Mouse (Mus musculus): ENCODE measurements around the gene Rab20.

DNA sequence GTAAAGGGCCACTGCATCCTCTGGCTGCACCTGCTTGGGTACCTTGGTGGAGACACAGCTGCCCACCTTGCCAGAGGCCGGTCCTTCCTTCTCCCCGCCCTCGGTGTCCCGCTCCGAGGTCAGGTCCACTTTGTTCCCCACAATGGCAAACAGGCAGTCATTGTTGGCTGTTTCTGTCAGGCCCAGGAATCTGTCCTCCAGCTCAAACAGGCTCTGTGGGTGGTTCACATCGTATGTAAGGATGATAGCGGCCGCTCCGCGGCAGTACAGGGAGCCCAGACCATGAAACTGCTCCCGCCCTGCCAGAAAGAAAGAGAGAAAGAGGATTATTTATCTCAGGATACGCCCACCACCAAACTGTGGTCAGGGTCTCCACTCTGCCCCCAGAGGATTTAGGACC is 24.3 kb downstream of the Rab20 start:
- no peak for TF ChIP-seq POLR2A (IDR thresholded peaks at IDR 0.05; ENCODE audit: extremely low read depth, insufficient read depth, low read length)
- no peak for TF ChIP-seq CTCF (IDR thresholded peaks at IDR 0.05; ENCODE audit: low read depth, low read length)

Measured in liver, adult 2 months (tissue).